Mouse (Mus musculus) midbrain, embryonic 14.5 days (tissue): ENCODE data around the gene Mmel1. TPM values are rescaled to one million over a fixed set of nuclear protein-coding genes. Genes with fewer than 3 reads are reported as not detected.

Experiments used
- ATAC-seq: fragments of 200-750 bp; cut with Nextera tagmentation; 2 replicates; pipeline ENCODE4 v1.8.0; 2017; ENCODE audit warnings: moderate number of reproducible peaks, moderate library complexity; ENCODE audit not compliant: low FRiP score, low TSS enrichment
- DNase-seq: peaks from one replicate; pipeline ENCODE4 v3.0.0-alpha.2; 2015
- H3K27ac ChIP-seq: fragments of 300-500 bp; sonication (generic); replicated peaks from 2 replicates; pipeline ENCODE4 v1.5.1; 2014; ENCODE audit warnings: mild to moderate bottlenecking, low read depth, low read length, moderate library complexity
- H3K27me3 ChIP-seq: fragments of 300-500 bp; sonication (generic); 2 replicates; pipeline ENCODE4 v1.6.1; 2014; ENCODE audit warnings: low read length, control low read depth, mixed read lengths; ENCODE audit not compliant: control insufficient read depth, insufficient read depth
- H3K36me3 ChIP-seq: fragments of 300-500 bp; sonication (generic); 2 replicates; pipeline ENCODE4 v1.6.1; 2014; ENCODE audit warnings: low read length, control low read depth; ENCODE audit not compliant: control insufficient read depth, insufficient read depth
- H3K4me1 ChIP-seq: fragments of 300-500 bp; sonication (generic); 2 replicates; pipeline ENCODE4 v1.6.1; 2014; ENCODE audit warnings: mild to moderate bottlenecking, antibody characterized with exemption, low read length, control low read depth; ENCODE audit not compliant: control insufficient read depth, insufficient read depth
- H3K4me2 ChIP-seq: fragments of 300-500 bp; sonication (generic); 2 replicates; pipeline ENCODE4 v1.6.1; 2014; ENCODE audit warnings: mild to moderate bottlenecking, low read length, moderate library complexity
- H3K4me3 ChIP-seq: fragments of 300-500 bp; sonication (generic); replicated peaks from 2 replicates; pipeline ENCODE4 v1.5.1; 2014; ENCODE audit warnings: low read depth, low read length
- H3K9ac ChIP-seq: fragments of 300-500 bp; sonication (generic); replicated peaks from 2 replicates; pipeline ENCODE4 v1.6.1; 2014; ENCODE audit warnings: mild to moderate bottlenecking, low read length, moderate library complexity
- H3K9me3 ChIP-seq: fragments of 300-500 bp; sonication (generic); 2 replicates; pipeline ENCODE4 v1.6.1; 2016; ENCODE audit warnings: low read length, control low read depth, mixed read lengths; ENCODE audit not compliant: control insufficient read depth
- WGBS: fragments of 180-500 bp; shearing (Covaris S2); extraction: QIAGEN DNeasy Blood & Tissue Kit; methylation state at CpG from one replicate; pipeline ENCODE4 v1.1.7; 2014; 5-methylcytosine and 5-hydroxymethylcytosine counted together
- polyA plus RNA-seq: library from polyadenylated mRNA; unstranded; fragments of >200 nt; fragmentation: Nextera tagmentation; extraction: Ambion mirVana; gene quantifications from 2 replicates; pipeline ENCODE4 v1.2.1, GENCODE M21; 2014

Mmel1 gene
- polyA plus RNA-seq, 1 experiment from 2014 or later, result 0.50 TPM

- no peak overlapping the region for H3K4me2 ChIP-seq
- H3K9me3 ChIP-seq, result no peaks in the 10 kb centered on the region
- no peak overlapping the region for H3K9ac ChIP-seq
- ATAC-seq, result no peak
- no peaks in the 10 kb centered on the region for H3K27me3 ChIP-seq
- H3K27ac ChIP-seq, result no peak overlapping the region
- no peak overlapping the region for H3K4me3 ChIP-seq
- H3K36me3 ChIP-seq, result no peaks in the 10 kb centered on the region
- no peaks in the 10 kb centered on the region for H3K4me1 ChIP-seq
- DNase-seq, result no peak
- 88% methylated on average over 13 of the region's 13 CpGs for WGBS
Observed at GRCm38 (mm10) chr4:154838741-154839140, 30.6 kb upstream of the Mmel1 start.

- H3K4me1 ChIP-seq, result no peaks in the 10 kb centered on the region
- WGBS, result 41% methylated on average over 11 of the region's 11 CpGs
- ATAC-seq (no peak), DNase-seq (no peak)
- no peaks in the 10 kb centered on the region for H3K9me3 ChIP-seq
- H3K27me3 ChIP-seq, result no peaks in the 10 kb centered on the region
- H3K36me3 ChIP-seq, result no peaks in the 10 kb centered on the region
- H3K4me3 ChIP-seq, result no peak overlapping the region
- no peak overlapping the region for H3K4me2 ChIP-seq
- no peak overlapping the region for H3K27ac ChIP-seq
- H3K9ac ChIP-seq, result no peak overlapping the region
Observed at GRCm38 (mm10) chr4:154839406-154839805, 30.0 kb upstream of the Mmel1 start.

GRCm38 (mm10) chr4:154852696-154853095 is 16.7 kb upstream of the Mmel1 start:
- H3K9ac ChIP-seq, result no peak overlapping the region
- ATAC-seq (no peak), DNase-seq (no peak)
- no peaks in the 10 kb centered on the region; the same call in 1 of the 2 replicates for H3K4me1 ChIP-seq
- H3K4me2 ChIP-seq, result no peak overlapping the region
- WGBS, result 93% methylated on average over 1 of the region's 1 CpGs
- peaks cover 14% of the 10 kb centered on the region; the same call in 1 of the 2 replicates for H3K27me3 ChIP-seq
- no peak overlapping the region for H3K27ac ChIP-seq
- H3K36me3 ChIP-seq, result no peaks in the 10 kb centered on the region
- H3K4me3 ChIP-seq, result no peak overlapping the region
- no peaks in the 10 kb centered on the region for H3K9me3 ChIP-seq

- H3K36me3 ChIP-seq, result no peaks in the 10 kb centered on the region
- 78% methylated on average over 4 of the region's 4 CpGs for whole genome bisulfite sequencing
- peaks cover 14% of the 10 kb centered on the region; the same call in 1 of the 2 replicates for H3K27me3 ChIP-seq
- H3K27ac ChIP-seq, result no peak overlapping the region
- H3K4me1 ChIP-seq, result no peaks in the 10 kb centered on the region; the same call in 1 of the 2 replicates
- H3K9me3 ChIP-seq, result no peaks in the 10 kb centered on the region
- DNase-seq (no peak), ATAC-seq (no peak)
- H3K9ac ChIP-seq, result no peak overlapping the region
- H3K4me2 ChIP-seq, result no peak overlapping the region
- H3K4me3 ChIP-seq, result no peak overlapping the region
Observed at GRCm38 (mm10) chr4:154853881-154854280, 15.5 kb upstream of the Mmel1 start.

GRCm38 (mm10) chr4:154854676-154855345 is 14.6 kb upstream of the Mmel1 start:
- H3K4me2 ChIP-seq, result peak overlapping the region; percentile 78
- no peak overlapping the region; the same call in 1 of the 2 replicates for H3K9ac ChIP-seq
- DNase-seq (no peak), ATAC-seq (no peak)
- 59% methylated on average over 12 of the region's 12 CpGs for WGBS
- H3K4me1 ChIP-seq, result no peaks in the 10 kb centered on the region; the same call in 1 of the 2 replicates
- H3K36me3 ChIP-seq, result no peaks in the 10 kb centered on the region
- peaks cover 14% of the 10 kb centered on the region; the same call in 1 of the 2 replicates for H3K27me3 ChIP-seq
- H3K4me3 ChIP-seq, result peak overlapping the region; percentile 49; the same call in 1 of the 2 replicates
- peak overlapping the region; percentile 86; the same call in 1 of the 2 replicates for H3K27ac ChIP-seq
- H3K9me3 ChIP-seq, result no peaks in the 10 kb centered on the region

GRCm38 (mm10) chr4:154855721-154856479 is 13.5 kb upstream of the Mmel1 start:
- H3K36me3 ChIP-seq, result no peaks in the 10 kb centered on the region
- WGBS, result under 1% methylated on average over 110 of the region's 110 CpGs

GRCm38 (mm10) chr4:154856480-154856837 is 12.9 kb upstream of the Mmel1 start:
- Histone ChIP-seq H3K36me3 (no peaks in the 10 kb centered on the region), H3K4me3 (peak overlapping the region; percentile 49), H3K27ac (peak overlapping the region; percentile 86), H3K9ac (peak overlapping the region; percentile 63), H3K27me3 (peaks cover 14% of the 10 kb centered on the region; the same call in 1 of the 2 replicates), H3K4me1 (no peaks in the 10 kb centered on the region; the same call in 1 of the 2 replicates), H3K9me3 (no peaks in the 10 kb centered on the region), H3K4me2 (peak overlapping the region; percentile 78)
- DNase-seq (no peak), ATAC-seq (no peak)
- WGBS, result 18% methylated on average over 9 of the region's 9 CpGs

More at GRCm38 (mm10) chr4:154855721-154856479, 13.5 kb upstream of the Mmel1 start:
- peak overlapping the region; percentile 63 for H3K9ac ChIP-seq
- H3K4me2 ChIP-seq, result peak overlapping the region; percentile 78
- DNase-seq (peak; percentile 98), ATAC-seq (peak; percentile 96)
- peak overlapping the region; percentile 49 for H3K4me3 ChIP-seq
- H3K4me1 ChIP-seq, result no peaks in the 10 kb centered on the region; the same call in 1 of the 2 replicates
- H3K27ac ChIP-seq, result peak overlapping the region; percentile 86
- no peaks in the 10 kb centered on the region for H3K9me3 ChIP-seq
- H3K27me3 ChIP-seq, result peaks cover 14% of the 10 kb centered on the region; the same call in 1 of the 2 replicates

GRCm38 (mm10) chr4:154856882-154857281 is 12.5 kb upstream of the Mmel1 start:
- H3K4me3 ChIP-seq, result peak overlapping the region; percentile 49; the same call in 1 of the 2 replicates
- no peaks in the 10 kb centered on the region for H3K9me3 ChIP-seq
- DNase-seq (no peak), ATAC-seq (no peak)
- peak overlapping the region; percentile 63; the same call in 1 of the 2 replicates for H3K9ac ChIP-seq
- 86% methylated on average over 7 of the region's 7 CpGs for WGBS
- peaks cover 14% of the 10 kb centered on the region; the same call in 1 of the 2 replicates for H3K27me3 ChIP-seq
- peak overlapping the region; percentile 78 for H3K4me2 ChIP-seq
- no peaks in the 10 kb centered on the region for H3K36me3 ChIP-seq
- H3K27ac ChIP-seq, result peak overlapping the region; percentile 86
- no peaks in the 10 kb centered on the region; the same call in 1 of the 2 replicates for H3K4me1 ChIP-seq
